Mouse (Mus musculus) myocyte (in vitro differentiated cells): ENCODE results near the gene Irak1. TPM values are rescaled to one million over a fixed set of nuclear protein-coding genes. Genes with fewer than 3 reads are reported as not detected.
A peak's percentile ranks its signal among the peaks of the same experiment; 100 is the strongest.

Source experiments
- H3K27me3 ChIP-seq: one replicate; pipeline ENCODE4 v1.6.1; 2011; ENCODE audit not compliant: control insufficient read depth, insufficient read depth, insufficient read length
- H3K36me3 ChIP-seq: one replicate; pipeline ENCODE4 v1.6.1; 2011; ENCODE audit not compliant: control insufficient read depth, insufficient read depth
- H3K4me2 ChIP-seq: one replicate; pipeline ENCODE4 v1.6.1; 2011; ENCODE audit warnings: low read depth, control low read depth
- H3K4me3 ChIP-seq: one replicate; pipeline ENCODE4 v1.5.1; 2011; ENCODE audit warnings: mild to moderate bottlenecking, control low read depth, moderate library complexity
- H3K79me2 ChIP-seq: one replicate; pipeline ENCODE4 v1.6.1; 2011; ENCODE audit not compliant: control insufficient read depth, insufficient read depth
- H3ac ChIP-seq: one replicate; pipeline ENCODE4 v1.6.1; 2011; ENCODE audit not compliant: control insufficient read depth, insufficient read length
- CEBPB ChIP-seq: IDR thresholded peaks from 2 replicates; pipeline ENCODE4 v1.6.1; 2011; ENCODE audit warnings: mild to moderate bottlenecking, moderate library complexity; ENCODE audit not compliant: poor library complexity, insufficient read depth, severe bottlenecking
- E2F4 ChIP-seq: IDR thresholded peaks from one replicate; pipeline ENCODE4 v1.6.1; 2011; ENCODE audit warnings: mild to moderate bottlenecking, control low read depth, moderate library complexity; ENCODE audit not compliant: insufficient read depth
- MAX ChIP-seq: IDR thresholded peaks from one replicate; pipeline ENCODE4 v1.6.1; 2011; ENCODE audit warnings: low read depth, mild to moderate bottlenecking, control low read depth
- MYOD1 ChIP-seq, 3 experiments: IDR thresholded peaks; one replicate each; pipeline ENCODE4 v1.6.1; 2011; ENCODE audit warnings: control low read depth in 2 of 3, low read depth in 2 of 3, mild to moderate bottlenecking in 2 of 3, moderate library complexity in 1 of 3; ENCODE audit not compliant: insufficient read length in 2 of 3, control insufficient read depth in 1 of 3
- MYOG ChIP-seq, 3 experiments: IDR thresholded peaks; one replicate each; pipeline ENCODE4 v1.6.1; 2011; ENCODE audit warnings: control low read depth in 2 of 3, low read depth in 2 of 3, mild to moderate bottlenecking in 2 of 3; ENCODE audit not compliant: insufficient read length in 2 of 3, control insufficient read depth in 1 of 3, insufficient read depth in 1 of 3
- POLR2A ChIP-seq: IDR thresholded peaks from one replicate; pipeline ENCODE4 v1.6.1; 2011; ENCODE audit warnings: low read depth, mild to moderate bottlenecking, control low read depth, moderate library complexity; ENCODE audit not compliant: insufficient read length
- POLR2AphosphoS2 ChIP-seq: IDR thresholded peaks from one replicate; pipeline ENCODE4 v1.6.1; 2011; ENCODE audit warnings: low read depth, control low read depth; ENCODE audit not compliant: insufficient read length
- REST ChIP-seq: IDR thresholded peaks from one replicate; pipeline ENCODE4 v1.6.1; 2011; ENCODE audit warnings: mild to moderate bottlenecking, control low read depth, moderate library complexity; ENCODE audit not compliant: insufficient read depth, insufficient read length
- SRF ChIP-seq: IDR thresholded peaks from one replicate; pipeline ENCODE4 v1.6.1; 2011; ENCODE audit warnings: low read depth; ENCODE audit not compliant: control insufficient read depth, insufficient read length
- TCF12 ChIP-seq: IDR thresholded peaks from one replicate; pipeline ENCODE4 v1.6.1; 2011; ENCODE audit warnings: mild to moderate bottlenecking, control low read depth; ENCODE audit not compliant: poor library complexity, insufficient read depth, severe bottlenecking
- TCF3 ChIP-seq: IDR thresholded peaks from one replicate; pipeline ENCODE4 v1.6.1; 2011; ENCODE audit warnings: low read depth, control low read depth; ENCODE audit not compliant: insufficient read length
- USF1 ChIP-seq: IDR thresholded peaks from one replicate; pipeline ENCODE4 v1.6.1; 2011; ENCODE audit warnings: low read depth, mild to moderate bottlenecking, control low read depth, moderate library complexity
- polyA plus RNA-seq: library from polyadenylated mRNA; unstranded; fragments of >200 nt; fragmentation: generic; extraction: Trizol; gene quantifications from one replicate; pipeline ENCODE4 v1.2.1, GENCODE M21; 2012; ENCODE audit warnings: missing spikeins

Gene Irak1
- polyA plus RNA-seq, 1 experiment = 28.6 TPM

- Histone ChIP-seq H3K79me2 (no peaks in the 10 kb centered on the region), H3ac (no peak overlapping the region), H3K27me3 (no peaks in the 10 kb centered on the region), H3K36me3 (no peaks in the 10 kb centered on the region), H3K4me3 (no peak overlapping the region), H3K4me2 (no peak overlapping the region)
- TF ChIP-seq CEBPB (no peak), TCF12 (no peak), MYOD1 (IDR thresholded peaks at IDR 0.05; ENCODE audit: control insufficient read depth in 1 of 3, insufficient read length in 2 of 3, low read depth in 2 of 3) (no peak), REST (no peak), TCF3 (no peak), MYOG (IDR thresholded peaks at IDR 0.05; ENCODE audit: control insufficient read depth in 1 of 3, insufficient read depth in 1 of 3, insufficient read length in 2 of 3, low read depth in 2 of 3) (no peak), POLR2AphosphoS2 (no peak), MAX (no peak), POLR2A (no peak), SRF (no peak), USF1 (no peak), E2F4 (no peak)
Observed at GRCm38 (mm10) chrX:74030000-74030399, 6.3 kb upstream of the Irak1 start.

GRCm38 (mm10) chrX:74022795-74023187 is 927 bp downstream of the Irak1 start:
- Histone ChIP-seq H3K79me2 (no peaks in the 10 kb centered on the region), H3K4me2 (peak overlapping the region; percentile 54), H3K36me3 (peaks cover 3% of the 10 kb centered on the region), H3ac (peak overlapping the region; percentile 28), H3K4me3 (peak overlapping the region; percentile 39), H3K27me3 (no peaks in the 10 kb centered on the region)
- TF ChIP-seq MYOD1 (IDR thresholded peaks at IDR 0.05; ENCODE audit: control insufficient read depth in 1 of 3, insufficient read length in 2 of 3, low read depth in 2 of 3) (no peak), POLR2A (no peak), CEBPB (no peak), MYOG (IDR thresholded peaks at IDR 0.05; ENCODE audit: control insufficient read depth in 1 of 3, insufficient read depth in 1 of 3, insufficient read length in 2 of 3, low read depth in 2 of 3) (no peak), MAX (no peak), POLR2AphosphoS2 (no peak), SRF (no peak), REST (no peak), TCF3 (no peak), USF1 (no peak), E2F4 (no peak)

GRCm38 (mm10) chrX:74014597-74014996 is 9.1 kb downstream of the Irak1 start:
- no peaks in the 10 kb centered on the region for H3K79me2 ChIP-seq
- no peak overlapping the region for H3K4me3 ChIP-seq
- H3K27me3 ChIP-seq = no peaks in the 10 kb centered on the region
- no peak overlapping the region for H3K4me2 ChIP-seq
- H3ac ChIP-seq = no peak overlapping the region
- peaks cover 2% of the 10 kb centered on the region for H3K36me3 ChIP-seq
- TF ChIP-seq POLR2AphosphoS2 (no peak), E2F4 (no peak), MYOG (IDR thresholded peaks at IDR 0.05; ENCODE audit: control insufficient read depth in 1 of 3, insufficient read depth in 1 of 3, insufficient read length in 2 of 3, low read depth in 2 of 3) (no peak), TCF12 (no peak), SRF (no peak), MAX (no peak), MYOD1 (IDR thresholded peaks at IDR 0.05; ENCODE audit: control insufficient read depth in 1 of 3, insufficient read length in 2 of 3, low read depth in 2 of 3) (no peak), TCF3 (no peak), POLR2A (no peak), REST (no peak), CEBPB (no peak), USF1 (no peak)

DNA sequence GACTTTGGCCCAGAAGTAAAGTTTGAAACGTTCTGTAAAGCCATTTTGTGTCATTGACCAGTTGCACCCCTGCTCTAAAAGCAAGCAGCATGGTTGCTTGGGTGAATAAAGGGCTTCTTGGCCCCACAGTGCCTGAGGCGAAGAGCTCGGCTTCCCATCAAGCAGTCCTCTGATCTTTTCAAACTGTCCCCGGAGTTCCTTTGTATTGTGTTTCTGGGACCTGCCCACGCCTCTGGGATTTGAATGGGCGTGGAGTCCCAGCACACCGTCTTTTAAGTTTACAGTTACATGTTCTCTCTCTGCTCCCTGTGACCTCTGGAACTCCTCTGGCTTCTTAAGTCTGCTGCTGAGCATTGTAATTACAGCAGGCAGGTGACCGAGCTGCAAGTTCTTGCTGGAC is 15.7 kb downstream of the Irak1 start:
- Histone ChIP-seq H3K36me3 (no peaks in the 10 kb centered on the region), H3ac (no peak overlapping the region), H3K27me3 (no peaks in the 10 kb centered on the region), H3K4me3 (no peak overlapping the region), H3K79me2 (no peaks in the 10 kb centered on the region), H3K4me2 (no peak overlapping the region)
- TF ChIP-seq TCF3 (no peak), POLR2A (no peak), USF1 (no peak), MYOG (IDR thresholded peaks at IDR 0.05; ENCODE audit: control insufficient read depth in 1 of 3, insufficient read depth in 1 of 3, insufficient read length in 2 of 3, low read depth in 2 of 3) (no peak), POLR2AphosphoS2 (no peak), MAX (no peak), E2F4 (no peak), MYOD1 (IDR thresholded peaks at IDR 0.05; ENCODE audit: control insufficient read depth in 1 of 3, insufficient read length in 2 of 3, low read depth in 2 of 3) (no peak), SRF (no peak), CEBPB (no peak), REST (no peak)

DNA sequence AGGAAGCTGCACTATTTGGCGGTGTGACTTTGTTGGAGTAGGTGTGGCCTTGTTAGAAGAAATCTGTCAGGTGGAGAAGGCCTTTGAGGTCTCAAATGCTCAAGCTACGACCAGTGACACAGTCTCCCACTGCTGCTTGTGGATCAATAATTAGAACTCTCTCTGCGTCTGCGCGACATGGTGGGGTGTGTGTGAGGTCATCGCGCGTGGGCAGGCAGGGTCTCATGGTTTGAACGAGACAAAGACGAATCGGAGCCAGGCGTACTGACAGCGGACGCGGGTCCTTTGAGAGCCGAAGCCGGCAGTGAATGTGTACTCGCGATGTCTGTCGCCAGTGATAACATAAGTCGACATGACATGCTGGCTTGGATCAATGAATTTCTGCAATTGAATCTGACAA is 17.3 kb downstream of the Irak1 start:
- TF ChIP-seq MYOD1 (IDR thresholded peaks at IDR 0.05; ENCODE audit: control insufficient read depth in 1 of 3, insufficient read length in 2 of 3, low read depth in 2 of 3) = no peak
- no peak for TF ChIP-seq SRF
- no peak for TF ChIP-seq MAX
- no peak for TF ChIP-seq USF1
- TF ChIP-seq TCF12 = no peak
- no peak for TF ChIP-seq E2F4
- no peak for TF ChIP-seq POLR2A
- Histone ChIP-seq H3K4me3 (no peak overlapping the region), H3K79me2 (no peaks in the 10 kb centered on the region), H3K4me2 (no peak overlapping the region), H3K36me3 (no peaks in the 10 kb centered on the region), H3ac (no peak overlapping the region), H3K27me3 (no peaks in the 10 kb centered on the region)
